Mouse (Mus musculus) activated CD4-positive, CD25-positive, alpha-beta regulatory T cell, adult 9 weeks (primary cell): ENCODE results near the gene Prl7b1. TPM values are rescaled to one million over a fixed set of nuclear protein-coding genes. Genes with fewer than 3 reads are reported as not detected.

Experiments used
- polyA plus RNA-seq: library from polyadenylated mRNA; unstranded; fragments of 100-300 nt; shearing (Covaris generic); gene quantifications from one replicate; pipeline ENCODE4 v1.2.1, GENCODE M21; 2017

Prl7b1 gene
- not detected for polyA plus RNA-seq

GRCm38 (mm10) chr13:27610482-27610881 lies at the start of gene Prl7b1:
Gene Prl7b1, minus strand, starts transcription at chr13:27610582.

GRCm38 (mm10) chr13:27642393-27642792 lies 32.0 kb upstream of the Prl7b1 start, which contains the start of gene Prl7a1:
Gene Prl7a1, minus strand, starts transcription at chr13:27642493.

DNA sequence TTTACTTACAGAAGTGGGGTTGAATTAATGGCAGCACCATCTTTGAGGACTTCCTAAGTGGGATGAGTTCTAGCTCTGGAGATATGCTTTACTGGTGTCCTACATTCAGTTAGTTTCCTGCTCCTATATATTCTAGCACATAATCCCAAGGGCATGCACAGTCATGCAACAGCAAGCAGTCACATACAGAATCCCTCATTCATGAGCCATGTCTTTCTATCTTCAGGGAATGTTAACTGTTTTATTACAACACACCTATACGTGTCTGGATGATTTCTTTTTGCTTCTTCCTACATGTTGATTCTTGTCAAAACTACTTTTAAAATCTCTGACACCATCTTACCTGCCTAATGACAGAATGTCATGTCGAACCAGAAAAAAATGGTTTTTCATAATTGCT lies 28.3 kb downstream of the Prl7b1 start, which contains the start of gene Prl8a1:
Prl8a1 (minus strand) TSS at position 101 of the 400 bp plus-strand sequence.

DNA sequence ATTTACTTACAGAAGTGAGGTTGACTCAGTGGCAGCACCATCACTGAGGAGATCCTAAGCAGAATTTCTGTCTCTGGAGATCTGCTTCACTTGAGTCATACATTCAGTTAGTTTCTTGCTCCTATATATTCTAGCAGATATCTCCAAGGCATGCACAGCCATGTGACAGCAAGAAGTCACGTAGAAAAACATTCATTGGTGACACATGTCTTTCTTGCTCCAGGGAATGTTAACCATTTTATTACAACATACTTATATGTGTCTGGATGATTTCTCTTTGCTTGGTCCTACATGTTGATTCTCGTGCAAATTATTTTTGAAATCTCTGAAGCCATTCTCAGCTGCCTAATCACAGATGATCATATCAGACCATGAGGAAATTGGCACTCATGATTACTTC lies 45.9 kb downstream of the Prl7b1 start, which contains the start of gene Prl8a9:
Prl8a9 (minus strand) TSS at position 101 of the 400 bp plus-strand sequence.

Other genes starting within 250 kb of the Prl7b1 start
- gene Prl2b1, start 219.7 kb downstream of the Prl7b1 start, polyA plus RNA-seq: not detected
- not detected for gene Prl8a6, start 171.9 kb downstream of the Prl7b1 start, polyA plus RNA-seq
- gene Prl8a8, start 97.4 kb downstream of the Prl7b1 start, polyA plus RNA-seq: not detected
- gene Prl8a9, start 46.0 kb downstream of the Prl7b1 start, polyA plus RNA-seq: not detected
- not detected for gene Prl8a1, start 28.4 kb downstream of the Prl7b1 start, polyA plus RNA-seq
- not detected for gene Prl7a1, start 31.9 kb upstream of the Prl7b1 start, polyA plus RNA-seq
- gene Prl7a2, start 57.5 kb upstream of the Prl7b1 start, polyA plus RNA-seq: not detected
- gene Prl7d1, start 106.2 kb upstream of the Prl7b1 start, polyA plus RNA-seq: not detected
- not detected for gene Prl7c1, start 170.2 kb upstream of the Prl7b1 start, polyA plus RNA-seq
- gene Prl2a1, start 191.1 kb upstream of the Prl7b1 start, polyA plus RNA-seq: not detected
- gene Prl2c1, start 238.8 kb upstream of the Prl7b1 start, polyA plus RNA-seq: not detected